Mouse (Mus musculus): ENCODE results near the gene Vmn1r3. TPM values are rescaled to one million over a fixed set of nuclear protein-coding genes. Genes with fewer than 3 reads are reported as not detected.
"Not testable (repeated sequence)": the region's sequence is repeated elsewhere in the genome, so short reads cannot be mapped to it uniquely, and the experiment has no call there.

The Vmn1r3 gene
- polyA plus RNA-seq, 1 experiment = not detected

- H3K4me3 ChIP-seq (replicated peaks); H3K4me1 ChIP-seq; H3K36me3 ChIP-seq (replicated peaks; ENCODE audit: low read length); H3K27me3 ChIP-seq (replicated peaks): not testable (repeated sequence)
- H3K9me3 ChIP-seq = peaks cover 37% of the 10 kb centered on the region
Observed at GRCm38 (mm10) chr4:3176195-3176594, 9.0 kb downstream of the Vmn1r3 start.

- not testable (repeated sequence) for H3K4me3 ChIP-seq (replicated peaks); H3K27me3 ChIP-seq (replicated peaks); H3K4me1 ChIP-seq; H3K36me3 ChIP-seq (replicated peaks; ENCODE audit: low read length)
- H3K9me3 ChIP-seq = peaks cover 36% of the 10 kb centered on the region
Observed at GRCm38 (mm10) chr4:3175756-3176155, 9.4 kb downstream of the Vmn1r3 start.

GRCm38 (mm10) chr4:3174586-3174985 lies 10.6 kb downstream of the Vmn1r3 start:
- not testable (repeated sequence) for H3K27me3 ChIP-seq (replicated peaks); H3K4me3 ChIP-seq (replicated peaks); H3K4me1 ChIP-seq; H3K36me3 ChIP-seq (replicated peaks; ENCODE audit: low read length)
- peaks cover 25% of the 10 kb centered on the region for H3K9me3 ChIP-seq

GRCm38 (mm10) chr4:3167020-3167419 lies 18.1 kb downstream of the Vmn1r3 start, which contains the start of gene Vmn1r2:
Vmn1r2 (plus strand) TSS chr4:3167320.
- not testable (repeated sequence) for H3K4me1 ChIP-seq; H3K27me3 ChIP-seq (replicated peaks); H3K4me3 ChIP-seq (replicated peaks); H3K36me3 ChIP-seq (replicated peaks; ENCODE audit: low read length); H3K9me3 ChIP-seq

GRCm38 (mm10) chr4:3165046-3165445 lies 20.1 kb downstream of the Vmn1r3 start:
- no peak for TF ChIP-seq GATA1 (IDR thresholded peaks at IDR 0.05; ENCODE audit: borderline replicate concordance, low read length)
- TF ChIP-seq FLI1 (IDR thresholded peaks at IDR 0.05; ENCODE audit: low read length) = no peak
- peaks cover 3% of the 10 kb centered on the region for H3K9me3 ChIP-seq
- H3K4me1 ChIP-seq = no peaks in the 10 kb centered on the region
- no peaks in the 10 kb centered on the region for H3K27me3 ChIP-seq (replicated peaks)
- no peaks in the 10 kb centered on the region for H3K36me3 ChIP-seq (replicated peaks; ENCODE audit: low read length)
- H3K4me3 ChIP-seq (replicated peaks) = no peak overlapping the region

GRCm38 (mm10) chr4:3164429-3164828 lies 20.7 kb downstream of the Vmn1r3 start:
- not testable (repeated sequence) for H3K4me1 ChIP-seq; H3K36me3 ChIP-seq (replicated peaks; ENCODE audit: low read length); H3K9me3 ChIP-seq

GRCm38 (mm10) chr4:3153320-3153719 lies 31.8 kb downstream of the Vmn1r3 start:
- not testable (repeated sequence) for H3K36me3 ChIP-seq (replicated peaks; ENCODE audit: low read length); H3K27me3 ChIP-seq (replicated peaks); H3K4me3 ChIP-seq (replicated peaks); H3K4me1 ChIP-seq; H3K9me3 ChIP-seq

More at GRCm38 (mm10) chr4:3164429-3164828, 20.7 kb downstream of the Vmn1r3 start:
- not testable (repeated sequence) for H3K27me3 ChIP-seq (replicated peaks); H3K4me3 ChIP-seq (replicated peaks)

- not testable (repeated sequence) for H3K27me3 ChIP-seq (replicated peaks); H3K36me3 ChIP-seq (replicated peaks; ENCODE audit: low read length); H3K4me3 ChIP-seq (replicated peaks); H3K9me3 ChIP-seq; H3K4me1 ChIP-seq
Observed at GRCm38 (mm10) chr4:3147926-3148325, 37.2 kb downstream of the Vmn1r3 start.

Other genes with a start within 250 kb of the Vmn1r3 start
- not detected in 2 replicates for gene Vmn1r2, start 18.0 kb downstream of the Vmn1r3 start, polyA plus RNA-seq (2012; ENCODE audit: insufficient read depth, low replicate concordance)

Measured in megakaryocyte, embryonic 14.5 days (primary cell).